Mouse (Mus musculus) cerebellum, postnatal 4 days (tissue): Measurements from ENCODE around the gene Zfp931.
"Not testable (repeated sequence)": the region's sequence is repeated elsewhere in the genome, so short reads cannot be mapped to it uniquely, and the experiment has no call there.

Experiments used
- DNase-seq, 2 experiments: peaks; one replicate each; pipeline ENCODE4 v3.0.0; 2022; ENCODE audit warnings: low spot score in 2 of 2, mixed read lengths in 1 of 2

Gene Zfp931

DNA sequence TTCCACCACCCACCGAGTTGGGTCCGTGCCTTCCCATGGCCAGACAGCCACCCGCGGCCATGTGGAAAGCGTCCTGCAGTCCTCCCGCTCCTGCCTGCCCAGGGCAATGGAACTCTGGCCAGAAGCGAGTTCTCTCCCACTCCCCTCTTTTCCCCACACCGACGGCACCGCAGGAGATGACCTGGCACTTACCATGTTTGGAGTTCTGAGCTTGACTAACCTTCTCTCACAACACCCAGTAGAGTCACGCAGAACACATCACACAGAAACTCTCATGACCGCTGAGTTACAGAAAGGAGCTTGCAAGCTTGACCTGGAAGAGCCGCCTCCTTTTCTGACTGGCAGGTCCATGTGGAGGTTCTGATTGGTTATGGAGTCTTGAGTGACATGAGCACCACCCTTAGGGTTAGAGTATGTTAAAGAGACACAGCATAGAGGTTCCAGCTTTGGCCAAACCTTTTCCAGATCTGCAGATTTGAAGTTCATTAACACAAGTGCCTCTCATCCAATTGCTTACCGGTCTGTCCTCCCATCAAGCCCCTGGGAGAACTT, at the start of gene Zfp931:
Zfp931 (minus strand) TSS at position 311 of the 552 bp plus-strand sequence.
- DNase-seq: not testable (repeated sequence)

DNA sequence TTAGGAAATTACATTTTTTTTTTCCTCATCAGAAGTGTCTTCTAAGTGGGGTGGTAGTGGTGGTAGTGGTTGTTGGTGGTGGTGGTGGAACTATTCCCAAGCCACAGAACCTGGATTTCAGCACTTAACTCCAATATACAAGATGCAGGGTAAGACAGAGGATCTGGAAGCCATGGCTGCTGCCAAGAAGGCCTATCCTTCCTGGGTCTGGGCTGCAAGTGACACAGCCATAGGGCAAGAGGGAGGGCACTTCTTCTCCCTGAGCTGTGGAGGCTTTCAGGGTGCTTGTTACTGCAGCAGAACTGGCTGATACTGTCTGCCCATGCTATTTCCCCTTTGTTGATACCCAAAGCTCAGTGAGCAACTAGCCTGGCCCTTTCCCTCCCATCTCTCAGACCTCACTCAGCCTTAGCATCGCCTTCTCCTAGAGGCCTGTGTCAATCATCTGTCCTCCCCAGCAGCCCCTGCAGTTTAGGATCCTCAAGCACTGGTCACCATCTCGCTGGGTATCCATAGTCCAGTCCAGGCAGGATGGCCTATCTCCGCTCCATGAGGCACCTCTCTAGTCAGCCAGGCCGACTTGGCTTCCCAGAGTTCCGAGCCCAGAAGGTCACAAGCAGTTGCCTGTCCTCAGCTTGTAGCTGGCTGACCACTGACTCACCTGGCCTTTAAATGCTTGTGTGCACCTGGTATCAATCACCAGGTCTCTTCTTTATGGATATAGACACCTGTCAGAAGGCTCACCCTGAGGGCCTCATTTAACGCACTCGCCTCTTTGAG, 48.0 kb upstream of the Zfp931 start:
- DNase-seq: peak in 1 of 2 experiments; percentile 17

DNA sequence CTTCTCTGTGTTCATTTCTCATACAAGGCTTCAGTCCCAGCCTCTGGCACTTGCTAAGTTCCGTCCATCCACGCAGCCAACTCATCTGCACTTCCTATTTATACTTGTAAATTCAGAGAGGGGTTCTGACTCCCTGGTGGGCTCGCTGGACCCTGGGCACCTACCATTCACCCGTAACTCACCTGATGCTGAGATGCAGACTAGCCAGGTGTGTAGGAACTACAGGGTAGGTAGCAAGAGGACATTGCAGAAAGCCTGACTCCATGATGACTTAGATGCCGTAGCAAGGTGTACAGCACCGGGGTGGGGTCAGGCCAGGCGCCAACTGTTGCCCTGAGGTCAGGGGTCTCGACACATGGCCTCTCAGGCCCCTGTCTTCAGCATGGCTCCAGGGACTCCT, 47.2 kb upstream of the Zfp931 start:
- DNase-seq: peak in 1 of 2 experiments; percentile 13

DNA sequence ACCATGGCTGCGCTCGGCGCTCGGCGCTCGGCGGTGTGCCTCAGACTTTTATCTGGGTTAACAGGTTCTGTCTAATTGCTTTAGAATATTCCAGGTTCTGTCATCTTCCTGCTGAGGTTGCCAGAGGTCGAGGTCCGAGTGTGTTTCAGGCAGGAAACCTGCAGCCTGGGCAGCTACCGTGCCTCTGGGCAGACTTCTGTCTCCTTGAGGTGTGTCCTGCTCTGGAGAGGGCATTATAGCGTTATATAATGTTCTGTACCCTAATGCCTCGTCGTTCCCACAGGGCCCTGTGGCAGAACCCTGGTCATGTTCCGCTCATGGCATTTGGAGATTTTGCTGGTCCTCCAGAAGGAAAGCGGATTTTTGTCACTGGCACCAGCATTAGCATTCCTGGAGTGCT, 45.2 kb upstream of the Zfp931 start:
- DNase-seq: no peak

DNA sequence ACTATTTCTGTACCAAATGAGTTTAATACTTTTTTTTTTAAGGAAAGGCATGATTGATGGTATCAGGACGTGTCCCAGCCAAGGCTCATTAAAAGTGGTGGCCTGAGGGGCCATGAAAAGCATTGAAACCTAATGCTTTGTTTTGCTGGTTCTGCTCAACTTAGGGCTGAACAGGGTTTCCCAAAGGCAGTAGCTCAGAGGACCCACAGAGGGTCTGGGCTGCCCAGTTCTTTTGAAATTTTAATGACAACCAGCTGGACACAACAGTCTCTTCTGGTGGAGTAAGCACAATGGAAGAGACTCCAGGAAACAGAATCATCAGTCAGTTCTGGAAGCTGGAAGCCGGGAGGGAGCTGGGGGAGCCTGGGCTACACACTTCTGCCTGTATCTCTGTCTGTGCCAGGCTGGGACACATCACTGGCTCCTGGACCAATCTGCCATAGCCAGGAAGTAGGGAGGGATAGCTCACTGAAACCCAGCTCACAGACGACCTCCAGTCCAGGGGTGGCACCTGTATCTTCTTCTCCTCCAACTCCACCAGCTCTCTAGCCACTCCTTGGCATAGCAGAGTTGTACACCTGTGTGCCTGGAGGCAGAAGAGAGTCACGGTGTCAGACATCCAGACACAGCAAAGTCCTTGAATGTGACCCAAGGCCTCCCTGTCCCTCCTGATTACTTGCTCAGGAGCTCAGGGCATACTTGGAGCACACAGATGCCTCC, 43.8 kb upstream of the Zfp931 start:
- DNase-seq: peak in 1 of 2 experiments; percentile 13

DNA sequence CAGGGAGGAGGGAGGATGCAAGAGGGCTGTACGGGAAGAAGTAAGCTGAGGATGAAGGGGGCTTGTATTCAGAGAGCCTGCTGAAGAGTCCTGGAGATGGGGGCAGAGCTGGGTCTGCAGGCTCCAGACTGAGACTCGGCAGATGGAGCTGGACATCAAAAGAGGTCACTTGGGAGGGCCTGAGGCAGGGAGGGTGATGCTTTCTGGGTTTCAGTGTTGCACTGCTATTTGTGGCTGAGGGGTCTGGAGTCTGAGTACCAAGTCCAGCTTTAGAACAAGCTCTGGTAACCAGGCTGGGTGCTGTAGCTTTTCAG, 43.1 kb upstream of the Zfp931 start:
- no peak for DNase-seq

DNA sequence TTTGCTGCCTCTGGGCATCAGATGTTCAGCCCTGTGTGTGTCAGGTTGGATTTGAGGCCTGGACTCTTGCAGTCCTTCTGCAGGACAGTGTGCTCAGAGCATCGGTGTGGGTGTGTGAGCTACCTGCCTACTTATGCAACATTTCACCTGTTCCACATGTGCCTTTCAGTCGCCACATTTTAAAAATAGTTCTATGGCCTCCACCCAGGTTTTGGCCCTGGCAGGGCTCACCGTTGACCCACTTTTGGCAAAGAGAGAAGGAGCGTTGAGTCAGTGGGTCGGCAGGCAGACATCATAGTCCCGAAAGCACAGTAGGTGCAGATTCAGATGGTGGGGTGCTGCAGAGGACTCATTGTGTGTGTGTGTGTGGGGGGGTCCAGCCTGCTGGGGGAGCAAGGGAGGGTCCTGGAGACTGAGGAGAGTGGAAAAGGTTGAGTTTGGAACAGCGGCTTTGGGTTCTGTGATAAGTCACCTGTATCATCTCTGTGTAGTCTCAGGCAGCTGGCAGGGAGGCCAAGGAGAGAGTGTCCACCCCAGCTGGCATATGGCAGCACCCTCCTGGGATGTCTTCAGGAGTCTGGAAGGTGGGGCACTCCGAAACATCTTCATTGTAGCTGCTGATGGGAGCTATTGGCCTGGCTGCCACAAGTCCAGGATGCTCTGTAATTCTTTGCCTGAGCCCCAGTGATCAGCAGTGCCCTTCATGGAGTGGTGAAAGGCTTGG, 42.5 kb upstream of the Zfp931 start:
- peak in 1 of 2 experiments; percentile 15 for DNase-seq

DNA sequence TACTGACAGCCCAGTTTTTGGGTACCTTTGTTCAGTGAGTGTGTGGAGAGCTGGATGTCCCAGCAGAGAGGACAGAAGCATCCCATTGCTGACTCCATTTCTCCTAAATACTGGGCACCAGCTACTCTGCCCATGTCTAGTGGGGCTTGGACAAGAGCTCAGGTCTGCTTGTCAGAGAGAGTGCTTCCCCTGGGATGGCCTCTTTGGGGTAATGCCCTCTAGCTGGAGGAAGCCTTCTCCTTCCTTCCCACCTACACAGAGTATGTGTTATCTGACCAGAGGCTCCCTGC, 42.0 kb upstream of the Zfp931 start:
- DNase-seq: no peak

DNA sequence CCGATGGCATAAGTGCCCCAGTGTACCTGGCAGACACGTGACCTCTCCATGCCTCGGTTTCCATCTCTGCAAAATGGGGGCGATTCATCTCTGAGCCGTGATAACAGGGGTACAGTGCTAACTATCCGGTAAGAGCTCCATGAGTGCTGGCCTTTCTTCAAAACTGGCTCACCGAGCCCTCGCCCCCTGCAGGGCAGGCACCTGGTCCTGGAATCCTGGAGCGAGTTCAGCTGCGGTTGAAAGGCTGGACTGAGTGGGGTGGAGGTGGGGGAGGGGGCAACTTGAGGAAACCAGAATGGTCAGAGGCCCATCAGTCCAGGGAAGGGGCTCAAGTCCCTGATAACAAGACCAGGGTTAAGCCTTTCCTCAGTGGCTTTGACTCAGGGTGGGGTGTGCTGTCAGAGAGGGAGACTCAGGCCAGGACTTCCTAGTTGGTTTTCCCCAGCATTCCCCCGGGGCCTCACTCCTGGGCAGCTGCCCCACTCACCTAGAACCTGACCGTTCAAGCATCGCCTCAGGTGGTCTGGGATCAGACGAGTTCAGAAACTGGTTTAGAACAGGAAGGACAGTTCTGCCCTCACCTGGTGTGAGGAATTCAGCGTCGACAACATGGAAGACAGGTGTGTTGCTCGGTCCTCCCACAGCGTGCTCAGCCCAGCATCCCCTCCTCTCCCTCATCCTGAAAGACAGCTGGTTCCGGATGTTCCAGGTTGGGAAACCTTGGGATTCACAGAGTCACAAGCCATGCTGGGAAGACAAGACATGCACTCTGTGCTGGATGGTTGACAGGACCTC, 41.5 kb upstream of the Zfp931 start:
- DNase-seq: peak in 1 of 2 experiments; percentile 16

DNA sequence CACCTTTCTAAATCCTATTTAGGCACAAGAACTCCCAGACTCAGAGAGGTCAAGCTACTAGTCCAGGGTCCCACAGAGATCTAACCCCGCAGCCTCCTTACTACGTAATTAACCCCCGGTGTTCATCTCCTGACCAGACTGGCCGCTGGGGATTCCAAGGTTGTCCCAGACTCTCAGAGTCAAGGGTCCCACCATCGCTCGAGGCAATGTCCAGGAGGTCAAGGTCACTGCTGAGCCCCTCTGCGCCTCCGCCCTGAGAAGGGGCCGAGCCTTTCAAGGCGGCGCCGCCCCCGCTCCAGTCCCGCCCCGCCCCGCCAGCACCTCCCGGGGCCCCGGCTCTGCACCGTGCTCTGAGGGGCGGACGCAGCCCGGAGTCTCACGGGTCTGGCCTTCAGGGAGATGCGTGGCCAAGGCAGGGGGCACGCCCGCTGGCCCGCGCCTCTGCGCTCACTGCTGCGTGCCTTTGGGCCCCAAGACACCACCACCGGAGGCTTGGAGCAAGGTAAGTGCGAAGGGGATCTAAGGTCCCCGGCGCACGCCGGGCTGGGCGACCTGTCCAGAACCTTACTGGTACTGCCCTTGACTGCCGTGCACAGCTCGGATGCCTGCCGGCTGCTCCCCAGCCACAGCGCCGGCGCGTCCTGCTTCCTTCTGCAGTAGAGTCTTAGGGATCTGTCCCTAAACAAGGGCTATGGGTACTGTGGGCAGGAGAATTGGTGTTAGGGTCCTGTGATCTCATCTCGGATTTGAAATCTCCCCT, 40.7 kb upstream of the Zfp931 start, which contains the start of gene Phactr3:
Phactr3 (plus strand) TSS at position 175 of the 760 bp plus-strand sequence.
- DNase-seq: peak in 1 of 2 experiments; percentile 23

DNA sequence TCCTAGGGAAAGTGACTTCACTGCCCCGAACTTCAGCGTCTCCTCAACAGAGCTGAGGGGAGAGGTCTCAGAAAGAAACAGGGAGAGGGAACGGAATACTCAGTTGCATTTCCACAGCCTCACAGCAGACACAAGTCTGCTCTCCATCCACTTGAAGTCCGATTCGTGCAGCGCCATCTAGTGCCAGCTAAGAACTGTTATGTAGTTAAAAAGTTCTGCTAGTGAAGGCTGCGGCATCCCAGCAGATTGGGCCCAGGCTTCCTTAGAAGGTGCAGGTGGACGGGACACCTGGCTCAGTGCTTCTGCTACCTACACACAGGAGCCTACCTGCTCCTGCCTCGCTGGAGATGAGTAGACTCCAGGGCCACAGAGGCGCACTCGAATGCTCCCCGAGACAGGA, 39.7 kb upstream of the Zfp931 start:
- DNase-seq: peak; percentile 40 to 49

DNA sequence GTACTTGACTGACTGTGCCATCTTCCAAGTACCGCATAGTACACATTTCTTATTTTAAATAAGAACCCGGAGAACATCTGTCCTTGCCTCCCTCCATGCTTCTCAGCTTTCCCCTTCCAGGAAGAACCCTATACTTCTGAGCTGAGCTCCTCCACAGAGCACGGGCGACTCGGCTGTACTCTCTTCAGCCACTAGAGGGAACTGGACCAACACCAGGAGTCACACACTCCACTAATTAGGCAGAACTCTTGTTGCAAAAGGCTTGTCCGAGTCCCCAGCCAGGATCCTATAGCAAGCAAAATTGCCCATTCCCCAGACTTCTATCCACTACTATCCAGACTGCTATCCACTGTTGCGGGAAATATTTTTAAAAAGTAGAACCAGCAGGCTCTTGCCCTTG, 23.7 kb upstream of the Zfp931 start:
- DNase-seq: peak in 1 of 2 experiments; percentile 60

DNA sequence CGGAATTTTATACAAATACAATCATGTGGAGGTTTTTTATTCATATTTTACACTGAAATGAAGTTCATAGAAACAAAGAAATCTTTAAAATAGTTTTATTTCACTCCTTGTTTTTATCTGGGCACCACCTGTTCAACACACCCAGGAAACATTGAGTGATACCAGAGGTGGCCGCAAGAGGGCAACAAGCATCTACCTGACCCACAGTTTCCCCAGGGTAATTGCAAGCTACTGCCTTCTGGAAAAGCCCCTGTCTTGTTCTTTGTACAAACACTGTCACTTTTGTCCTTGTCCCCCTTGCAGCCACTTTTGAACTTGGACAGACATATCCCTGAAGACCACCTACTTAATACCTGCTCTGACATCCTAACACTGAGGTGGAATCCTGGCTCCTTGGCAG, 19.7 kb upstream of the Zfp931 start:
- peak; percentile 49 to 62 for DNase-seq

DNA sequence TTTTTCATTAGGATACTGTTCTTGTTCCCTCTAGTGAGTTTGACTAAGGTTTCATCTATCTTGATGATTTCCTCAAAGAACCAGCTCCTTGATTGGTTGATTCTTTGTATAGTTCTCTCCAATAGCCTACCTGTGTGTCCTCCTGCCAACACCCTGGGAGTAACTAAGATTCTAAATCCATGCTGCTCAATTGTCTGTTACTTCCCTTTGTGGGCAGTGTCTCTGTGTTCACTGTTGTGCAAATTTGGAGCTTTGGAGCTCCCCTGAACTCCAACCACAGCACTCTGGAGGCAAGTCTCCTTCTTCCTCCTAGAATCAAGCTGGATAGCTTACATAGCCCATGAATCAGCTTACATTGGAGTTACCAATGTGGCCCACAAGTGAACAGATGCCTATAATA, 11.3 kb upstream of the Zfp931 start:
- DNase-seq: no peak

DNA sequence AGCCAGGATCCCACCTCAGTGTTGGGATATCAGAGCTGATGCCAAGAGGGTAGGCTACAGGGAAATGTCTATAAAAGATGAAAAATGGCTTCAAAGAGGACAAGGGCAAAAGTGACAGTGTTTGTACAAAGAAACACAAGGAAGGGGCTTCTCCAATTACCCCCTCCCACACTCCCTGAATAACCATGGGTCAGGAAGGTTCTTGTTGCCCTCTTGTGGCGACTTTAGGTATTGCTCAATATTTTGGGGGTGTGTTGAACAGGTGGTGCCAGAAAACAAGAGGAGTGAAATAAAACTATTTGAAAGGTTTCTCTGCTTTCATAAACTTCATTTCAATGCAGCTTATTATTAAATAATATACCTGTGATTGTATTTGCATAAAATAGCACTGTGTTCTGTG, 20.1 kb downstream of the Zfp931 start:
- peak in 1 of 2 experiments; percentile 60 for DNase-seq

DNA sequence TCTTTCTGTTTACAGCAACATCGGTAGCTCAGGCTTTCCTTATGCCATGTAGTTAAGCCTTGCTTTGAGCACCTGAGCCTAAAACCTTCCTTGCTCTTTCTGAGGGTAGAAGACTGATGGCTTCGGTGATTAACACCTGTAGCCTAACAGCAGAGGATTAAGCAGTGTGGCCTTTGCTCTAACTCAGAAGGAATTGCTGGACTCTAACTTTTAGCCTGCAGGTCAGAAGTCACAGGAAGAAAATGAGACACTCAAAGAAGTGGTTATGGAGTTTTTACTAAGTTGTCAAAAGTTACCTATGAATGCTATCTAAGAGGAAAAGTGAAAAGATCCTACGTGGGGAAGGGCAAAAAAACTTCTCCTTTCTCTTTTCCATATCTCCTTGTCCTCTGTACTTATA, 50.7 kb downstream of the Zfp931 start:
- not testable (repeated sequence) for DNase-seq

DNA sequence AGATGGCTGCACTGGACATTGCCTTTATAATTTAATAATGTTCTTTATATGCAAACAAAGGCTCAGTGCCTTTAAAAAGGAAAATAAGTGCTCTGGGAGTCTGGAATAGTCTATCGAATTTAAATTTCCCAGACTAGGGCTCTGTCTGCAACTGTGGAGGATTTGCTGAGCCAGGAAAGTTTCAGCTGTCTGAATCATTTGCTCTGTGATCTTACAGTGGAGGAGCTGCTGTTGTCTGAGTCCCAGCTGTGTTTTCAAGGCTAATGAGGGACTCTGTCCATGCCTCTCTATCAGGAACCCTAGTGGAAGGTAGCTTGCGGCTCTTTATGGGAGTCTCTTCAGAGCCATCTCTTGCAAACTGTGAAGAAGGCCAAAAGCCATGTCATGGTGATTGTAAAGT, 54.4 kb downstream of the Zfp931 start:
- not testable (repeated sequence) for DNase-seq

DNA sequence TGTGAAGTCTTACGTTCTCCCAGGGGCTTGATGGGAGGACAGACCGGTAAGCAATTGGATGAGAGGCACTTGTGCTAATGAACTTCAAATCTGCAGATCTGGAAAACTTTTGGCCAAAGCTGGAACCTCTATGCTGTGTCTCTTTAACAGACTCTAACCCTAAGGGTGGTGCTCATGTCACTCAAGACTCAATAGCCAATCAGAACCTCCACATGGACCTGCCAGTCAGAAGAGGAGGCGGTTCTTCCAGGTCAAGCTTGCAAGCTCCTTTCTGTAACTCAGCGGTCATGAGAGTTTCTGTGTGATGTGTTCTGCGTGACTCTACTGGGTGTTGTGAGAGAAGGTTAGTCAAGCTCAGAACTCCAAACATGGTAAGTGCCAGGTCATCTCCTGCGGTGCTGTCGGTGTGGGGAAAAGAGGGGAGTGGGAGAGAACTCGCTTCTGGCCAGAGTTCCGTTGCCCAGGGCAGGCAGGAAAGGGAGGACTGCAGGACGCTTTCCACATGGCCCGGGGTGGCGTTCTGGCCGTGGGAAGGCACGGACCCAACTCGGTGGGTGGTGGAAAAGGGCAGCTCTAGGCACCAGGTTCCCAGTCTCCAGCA, 55.2 kb downstream of the Zfp931 start, which contains the start of gene Zfp971:
Zfp971 (plus strand) TSS at position 274 of the 601 bp plus-strand sequence.
- DNase-seq: peak in 1 of 2 experiments; percentile 18

DNA sequence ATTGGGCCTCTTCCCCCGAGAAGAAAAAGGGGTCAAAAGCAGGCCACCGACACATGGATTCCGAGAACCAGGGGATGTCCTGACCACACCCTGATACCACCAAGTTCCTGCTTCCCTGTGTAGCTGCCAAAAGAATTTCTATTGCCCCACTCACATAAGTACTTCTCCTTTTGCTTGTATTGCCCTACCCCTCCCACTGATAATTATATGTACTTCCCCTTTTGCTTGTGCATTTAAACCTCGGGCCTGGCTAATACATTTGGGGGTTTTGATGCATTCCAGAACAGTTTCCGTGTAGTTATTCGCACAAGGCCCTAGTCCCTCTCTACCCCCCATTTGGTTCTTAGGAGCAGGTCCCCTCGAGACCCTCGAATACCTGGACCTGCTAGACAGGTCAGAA, 57.5 kb downstream of the Zfp931 start:
- DNase-seq: not testable (repeated sequence)

DNA sequence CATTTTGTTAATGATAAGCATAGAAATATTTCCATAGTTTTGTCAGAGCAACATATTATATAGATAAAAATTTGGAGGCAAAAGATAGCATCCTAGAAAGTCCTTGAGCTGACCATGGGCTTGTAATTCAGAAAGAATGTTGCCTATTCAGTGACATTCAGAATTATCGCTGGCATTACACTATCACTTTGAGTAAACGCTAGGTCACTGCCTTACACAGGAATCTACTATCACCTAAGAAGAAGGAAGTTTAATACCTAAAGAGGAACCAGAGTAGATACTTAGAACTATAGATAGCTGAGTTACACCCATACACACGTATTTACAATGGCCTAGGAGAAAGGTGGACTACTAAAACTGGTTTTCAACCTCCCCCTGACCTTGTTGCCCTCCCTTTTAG, 58.8 kb downstream of the Zfp931 start:
- DNase-seq: not testable (repeated sequence)
